Mouse (Mus musculus) urinary bladder, adult 18-20 months (tissue): Measurements from ENCODE around the gene Trim71.

Source experiments
- DNase-seq, 2 experiments: peaks; one replicate each; pipeline ENCODE4 v3.0.0; 2022; ENCODE audit warnings: low spot score in 2 of 2, mixed read lengths in 2 of 2

Trim71 gene

DNA sequence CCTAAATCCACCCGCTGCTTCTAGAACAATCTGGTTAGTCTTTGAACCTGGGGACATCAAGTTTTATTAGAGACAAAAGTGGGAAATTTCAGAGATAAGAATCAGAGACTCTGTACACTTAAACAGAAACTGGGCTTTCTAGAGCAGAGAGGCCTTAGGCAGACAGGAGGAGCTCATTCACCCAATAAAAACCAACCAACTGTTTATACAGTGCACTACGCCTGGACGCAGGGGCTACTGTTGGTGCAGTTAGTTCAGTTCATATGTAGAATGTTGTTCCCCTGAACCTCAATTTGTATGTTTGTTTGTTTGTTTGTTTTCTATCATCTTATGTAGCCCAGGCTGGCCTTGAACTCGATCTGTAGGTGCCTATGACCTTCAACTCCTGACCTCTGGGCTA, 77.4 kb downstream of the Trim71 start:
- DNase-seq: no peak

DNA sequence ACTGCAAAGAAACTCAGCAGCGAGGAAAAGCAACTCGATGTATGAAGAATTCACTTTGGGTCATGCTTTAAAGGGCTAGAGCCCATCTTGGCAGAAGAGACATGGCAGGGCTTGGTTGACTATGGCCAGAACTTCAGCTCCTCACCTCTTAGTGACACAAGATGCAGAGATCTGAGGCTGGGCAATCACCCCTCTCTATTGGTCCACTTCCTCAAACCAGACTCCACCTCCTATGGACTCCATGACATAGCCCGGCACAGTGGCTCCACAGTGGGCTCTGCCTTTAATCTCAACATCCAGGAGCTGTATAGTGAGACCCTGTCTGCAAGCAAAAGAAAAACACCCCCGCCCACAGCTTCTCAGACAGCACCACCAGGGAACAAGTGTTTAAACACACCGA, 79.4 kb downstream of the Trim71 start:
- DNase-seq: no peak

DNA sequence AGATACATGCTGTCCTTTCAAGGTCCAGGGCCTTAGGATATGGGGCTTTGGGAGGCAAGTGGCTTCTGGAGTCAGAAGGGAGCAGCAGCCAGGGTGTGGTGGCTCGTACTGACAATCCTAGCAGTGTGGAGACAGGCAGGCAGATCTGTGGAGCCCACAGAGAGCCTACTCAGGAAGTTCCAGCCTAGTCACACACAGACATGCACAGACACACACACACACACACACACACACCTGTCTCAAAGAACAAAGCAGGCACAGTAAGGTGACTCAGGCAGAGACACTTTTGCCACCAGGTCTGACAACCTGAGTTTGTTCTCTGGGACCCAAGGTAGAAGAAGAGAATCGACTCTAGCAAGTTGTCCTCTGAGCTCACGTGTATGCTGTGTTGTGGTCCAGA, 83.2 kb downstream of the Trim71 start:
- no peak for DNase-seq

DNA sequence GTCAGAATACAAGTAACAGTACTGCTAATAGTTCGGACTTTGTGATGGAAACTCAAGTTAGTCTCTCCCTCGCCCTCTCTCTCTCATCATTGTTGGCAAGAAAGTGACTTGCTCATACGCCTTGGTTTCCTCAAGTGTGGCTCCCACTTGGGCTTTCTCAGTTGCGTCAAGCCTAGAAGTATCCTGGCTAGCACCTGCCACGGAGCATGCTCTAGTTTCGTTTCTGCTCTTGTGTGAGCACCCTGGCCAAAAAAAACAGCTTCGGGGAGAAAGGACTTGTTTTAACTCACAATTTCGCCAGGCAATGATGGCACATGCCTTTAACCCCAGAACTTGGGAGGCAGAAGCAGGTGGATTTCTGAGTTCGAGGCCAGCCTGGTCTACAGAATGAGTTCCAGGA, 87.2 kb downstream of the Trim71 start:
- no peak for DNase-seq

DNA sequence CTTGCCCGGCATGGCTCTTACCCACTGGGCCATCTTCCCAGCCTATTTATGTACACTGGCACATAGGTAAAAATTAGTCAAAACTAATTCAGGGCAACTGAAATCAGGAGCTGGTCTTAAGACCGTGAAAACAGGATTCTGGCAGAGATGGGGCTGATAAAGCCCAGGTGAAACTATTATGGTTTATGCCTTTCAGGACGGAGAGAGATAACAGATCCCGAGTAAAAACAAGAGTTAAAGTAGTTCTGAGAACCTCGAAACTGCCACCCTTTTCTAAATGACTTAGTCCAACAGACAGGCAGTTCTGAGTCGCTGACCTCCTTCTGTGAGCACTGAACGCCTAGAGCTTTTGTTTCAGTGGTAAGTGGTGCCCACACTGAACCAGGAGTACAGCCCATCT, 92.3 kb downstream of the Trim71 start:
- DNase-seq: no peak

DNA sequence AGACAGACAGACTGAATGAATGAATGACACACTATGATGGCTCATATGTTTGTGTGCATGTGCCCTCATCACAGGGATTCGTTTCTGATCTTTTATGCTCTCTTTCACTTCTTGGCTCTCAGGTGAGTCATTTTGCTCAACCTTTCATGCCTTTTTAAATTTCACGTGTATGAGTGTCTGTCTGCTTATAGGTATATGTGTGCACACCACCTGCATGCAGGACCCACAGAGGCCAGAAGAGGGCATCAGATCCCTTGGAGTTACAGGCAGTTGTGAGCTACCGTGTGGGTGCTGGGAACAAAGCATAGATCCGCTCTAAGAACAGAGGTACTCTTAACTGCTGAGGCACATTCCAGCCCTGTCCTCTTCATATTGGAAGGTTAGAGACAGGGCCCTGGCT, 95.5 kb downstream of the Trim71 start:
- no peak for DNase-seq

DNA sequence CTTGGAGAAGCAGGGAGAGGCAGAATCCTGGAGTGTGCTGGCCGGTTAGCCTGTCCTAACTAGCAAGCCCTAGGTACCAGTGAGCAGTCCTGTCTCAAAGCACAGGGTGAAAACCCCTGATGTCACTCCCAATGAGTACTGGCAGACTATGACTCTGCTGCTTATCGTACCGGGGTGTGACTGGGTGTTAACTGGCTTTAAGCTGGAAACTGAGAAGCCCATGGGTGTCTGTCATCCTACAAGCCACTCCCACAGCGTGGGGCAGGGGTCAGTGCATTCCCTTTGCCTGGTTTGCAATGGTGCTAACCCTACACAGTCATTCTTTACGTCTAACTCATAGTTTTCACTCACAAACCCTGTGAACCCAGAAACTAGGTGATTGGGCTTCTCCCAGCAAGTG, 96.0 kb downstream of the Trim71 start:
- DNase-seq: no peak

DNA sequence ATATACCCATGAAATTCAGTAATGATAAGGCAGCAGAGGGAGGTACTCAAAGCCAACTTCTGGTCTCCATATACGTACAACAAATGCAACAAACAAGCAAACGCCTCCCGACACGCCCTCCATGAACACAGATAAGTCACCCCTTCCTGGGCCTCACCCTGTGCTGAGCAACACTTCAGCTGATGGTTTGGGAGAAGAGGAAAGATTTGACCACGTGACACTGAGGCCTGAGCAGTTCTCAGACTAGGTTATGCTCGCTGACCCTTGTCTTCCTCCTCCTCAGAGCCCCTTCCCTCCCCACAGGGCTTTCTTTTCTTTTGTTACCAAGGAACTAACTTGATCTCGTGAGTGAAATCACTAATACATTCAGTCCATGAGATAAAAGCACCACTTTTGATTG, 97.3 kb downstream of the Trim71 start:
- DNase-seq: no peak

DNA sequence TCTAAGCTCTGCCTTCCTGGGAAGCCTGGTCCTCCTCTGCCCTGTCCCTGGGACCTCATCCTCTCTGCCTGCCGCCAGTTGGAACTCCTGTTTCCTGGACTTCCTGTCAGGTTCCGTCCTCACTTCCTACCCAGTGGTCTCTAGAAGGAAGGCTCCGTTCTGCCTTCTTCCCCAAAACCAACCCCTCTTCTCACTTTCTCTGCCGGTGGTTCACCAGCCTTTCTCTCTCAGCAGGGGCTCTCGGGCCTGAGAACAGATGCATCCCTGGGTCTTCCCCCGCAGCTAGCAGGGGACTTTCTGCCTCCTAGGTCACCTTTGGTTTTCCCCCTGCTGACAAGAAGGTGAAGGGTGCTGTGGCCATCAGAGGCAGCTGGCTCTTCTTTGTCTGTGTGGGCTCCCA, 98.7 kb downstream of the Trim71 start:
- no peak for DNase-seq

DNA sequence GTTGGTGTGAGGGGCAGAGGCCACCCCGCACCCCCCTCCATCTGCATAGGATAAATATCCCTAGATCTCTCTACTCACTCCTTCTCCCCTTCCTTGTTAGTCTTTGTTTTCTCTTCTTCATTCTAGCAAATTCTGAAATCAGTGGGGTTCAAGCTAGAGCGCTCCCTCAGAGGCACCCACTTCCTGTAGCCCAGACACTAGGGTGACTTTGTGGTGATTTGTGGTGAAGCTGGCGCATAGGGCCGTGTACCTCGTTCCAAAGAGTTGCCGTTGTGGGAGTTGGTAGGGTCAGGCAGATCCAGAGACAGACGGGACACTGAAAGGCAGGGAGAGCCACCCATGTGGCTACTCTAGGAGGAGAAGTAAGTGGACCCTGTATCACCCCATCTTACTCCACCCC, 101.6 kb downstream of the Trim71 start:
- no peak for DNase-seq

DNA sequence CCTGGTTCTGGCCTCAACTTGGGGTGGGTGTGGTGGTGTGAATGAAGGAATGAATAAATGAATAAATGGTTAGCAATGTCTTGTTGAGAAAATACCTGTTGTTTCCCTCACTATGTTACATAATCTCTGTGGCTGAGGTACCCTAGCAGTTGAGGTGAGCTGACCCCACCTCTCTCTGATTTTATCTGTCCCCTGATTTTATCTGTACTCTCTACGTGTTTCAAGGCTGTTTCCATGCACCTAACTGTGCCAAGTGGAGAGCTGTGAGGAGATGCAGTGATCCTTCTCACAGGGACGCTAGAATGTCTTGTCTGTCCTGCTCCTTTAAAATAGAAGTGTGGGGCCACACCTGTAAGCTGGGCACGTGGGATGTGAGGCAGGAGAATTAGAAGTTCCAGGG, 105.7 kb downstream of the Trim71 start:
- DNase-seq: no peak
